Mouse (Mus musculus): ENCODE data around the gene Mns1.

DNA sequence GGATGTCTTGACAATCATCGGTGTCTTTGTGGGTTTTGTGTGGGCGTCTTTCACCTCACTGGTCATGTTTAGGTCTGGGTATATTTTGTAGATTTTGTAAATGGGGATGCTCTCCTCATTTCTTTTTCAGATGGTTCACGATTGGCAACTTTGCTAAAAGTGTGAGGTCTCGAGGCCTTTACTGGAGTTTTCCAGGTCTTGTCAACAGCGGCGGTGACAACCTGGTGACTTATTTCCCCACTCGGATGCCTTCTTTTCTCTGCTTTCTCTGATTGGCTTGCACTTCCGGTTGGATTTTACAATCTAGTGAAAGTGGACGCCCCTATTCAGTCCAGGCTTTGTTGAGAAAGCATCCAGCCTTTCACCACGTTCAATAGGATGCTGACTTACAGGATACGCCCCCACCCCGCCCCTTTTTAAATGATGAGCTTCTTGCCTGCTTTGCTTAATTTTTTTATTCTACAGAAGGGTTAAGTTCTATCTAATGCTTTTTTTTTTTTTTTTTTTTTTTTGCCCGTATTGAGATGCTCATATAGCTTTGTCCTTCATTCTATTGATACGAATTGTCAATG, 48.3 kb upstream of the Mns1 start:
- no peak for TF ChIP-seq POLR2A (IDR thresholded peaks at IDR 0.05; ENCODE audit: control insufficient read depth, low read depth, low read length)
- no peak for TF ChIP-seq CTCF (IDR thresholded peaks at IDR 0.05; ENCODE audit: control insufficient read depth, insufficient read depth, insufficient replicate concordance, low read depth, low read length)

Measured in testis, adult 2 months (tissue).